Mouse (Mus musculus) macrophage (primary cell): ENCODE measurements around the gene Azi2. TPM values are rescaled to one million over a fixed set of nuclear protein-coding genes. Genes with fewer than 3 reads are reported as not detected.

Experiments used
- H3K27ac ChIP-seq: fragments of 350-480 bp; formaldehyde crosslinking; 2 replicates; pipeline ENCODE4 v1.9.0; 2021
- H3K36me3 ChIP-seq: fragments of 350-480 bp; formaldehyde crosslinking; 2 replicates; pipeline ENCODE4 v1.9.0; 2021; ENCODE audit errors: inconsistent target
- H3K4me3 ChIP-seq: fragments of 350-480 bp; formaldehyde crosslinking; 2 replicates; pipeline ENCODE4 v1.9.0; 2021; ENCODE audit errors: inconsistent target
- H3K79me2 ChIP-seq: fragments of 350-480 bp; formaldehyde crosslinking; 2 replicates; pipeline ENCODE4 v1.9.0; 2021; ENCODE audit errors: inconsistent target
- WGBS: methylation state at CpG from one replicate; pipeline ENCODE4 v1.1.7; 2026; ENCODE audit warnings: inconsistent platforms; ENCODE audit not compliant: missing documents; 5-methylcytosine and 5-hydroxymethylcytosine counted together
- polyA plus RNA-seq: library from polyadenylated mRNA; stranded (reverse); fragments of 250-400 nt; gene quantifications from 3 replicates; pipeline ENCODE4 v1.2.4, GENCODE M21; 2018; ENCODE audit warnings: inconsistent platforms
- total RNA-seq, 78 experiments: library from RNA; depleted of rRNA; stranded (reverse); fragments of 250-400 nt; gene quantifications; 1 replicate in 9 of 78; 2 replicates in 24 of 78; 3 replicates in 43 of 78; 4 replicates in 2 of 78; pipeline ENCODE4 v1.2.4; 2018; ENCODE audit warnings: inconsistent platforms in 56 of 78

Gene Azi2
- 100 to 1,000 TPM; 156 to 535 (median 295) TPM for total RNA-seq (2018; cell fraction: chromatin; rRNA removed)
- 100 to 1,000 TPM in 3 of 26 experiments, 10 to 100 TPM in 23; 43.4 to 109 (median 82.0) TPM for total RNA-seq (2018; cell fraction: cytosol; rRNA removed)
- total RNA-seq (2018; cell fraction: nucleus; rRNA removed) = 100 to 1,000 TPM; 100 to 433 (median 210) TPM
- 37.5 to 52.3 TPM (median 42.4 TPM) in 3 replicates for polyA plus RNA-seq

DNA sequence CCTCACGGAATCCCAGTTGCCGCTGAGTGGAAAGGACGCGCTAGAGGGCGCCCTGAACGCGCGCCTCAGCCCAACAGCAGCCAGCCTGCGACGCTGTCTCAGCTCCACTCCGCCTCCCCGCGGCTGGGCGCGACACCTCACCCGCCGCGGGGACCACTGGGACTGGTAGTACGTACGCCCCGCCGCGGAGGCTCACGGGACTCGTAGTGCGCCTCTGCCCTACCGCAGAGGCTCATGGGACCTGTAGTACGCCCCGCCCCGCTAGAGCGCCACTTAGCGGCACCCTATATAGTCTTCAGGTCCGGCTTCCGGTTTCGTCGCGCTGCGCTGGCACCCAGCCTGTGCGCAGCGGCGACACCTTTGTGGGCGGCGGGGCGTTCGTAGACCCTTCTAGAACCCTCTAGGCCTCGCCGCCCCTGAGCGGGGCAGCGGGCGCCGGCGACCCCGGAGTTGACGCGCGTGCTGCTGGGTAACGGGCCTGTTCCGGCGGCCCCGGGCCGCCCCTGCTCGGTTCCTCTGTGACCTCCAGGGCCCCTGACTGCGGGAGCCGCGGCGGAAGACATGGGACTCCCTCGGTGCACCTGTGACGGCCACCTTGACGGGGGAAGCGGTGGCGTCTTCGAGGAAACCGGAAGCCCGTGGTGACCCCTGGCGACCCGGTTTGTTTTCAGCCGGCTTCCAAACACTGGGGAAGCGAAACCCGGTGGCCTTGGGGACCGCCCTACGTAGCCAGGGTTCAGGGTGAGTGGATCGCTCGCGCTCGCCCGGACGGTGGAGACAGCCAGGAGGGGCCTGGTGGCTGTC, at the start of gene Azi2:
Gene Azi2 (plus strand): TSS at position 282 of the 804 bp plus-strand sequence.
- Histone ChIP-seq H3K36me3 (no peaks in the 10 kb centered on the region), H3K4me3 (peak within 1 kb of the TSS; percentile 77), H3K27ac (peak within 1 kb of the TSS; percentile 79), H3K79me2 (peaks cover 42% of the 10 kb centered on the region)
- under 1% methylated on average over 73 of the region's 87 CpGs for WGBS

DNA sequence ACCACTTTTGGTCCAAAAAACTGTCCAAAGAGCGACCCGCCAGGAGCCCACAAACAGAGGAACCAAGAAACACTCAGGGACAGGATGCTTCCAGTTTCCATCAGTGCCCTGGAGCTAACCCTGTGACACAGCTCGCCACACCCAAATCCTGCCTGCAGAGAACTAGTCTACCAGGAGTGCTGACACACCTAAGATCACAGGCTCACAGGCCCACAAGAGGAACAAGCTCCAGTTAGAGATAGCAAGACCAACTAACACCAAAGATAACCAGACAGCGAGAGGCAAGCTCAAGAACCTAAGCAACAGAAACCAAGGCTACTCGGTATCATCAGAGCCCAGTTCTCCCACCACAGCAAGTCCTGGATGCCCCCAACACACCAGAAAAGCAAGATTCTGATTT, 43.7 kb upstream of the Azi2 start:
- no peaks in the 10 kb centered on the region for H3K36me3 ChIP-seq
- H3K27ac ChIP-seq = no peak overlapping the region
- WGBS = 89% methylated on average over 5 of the region's 5 CpGs
- no peaks in the 10 kb centered on the region for H3K79me2 ChIP-seq
- no peak overlapping the region for H3K4me3 ChIP-seq

- Histone ChIP-seq H3K79me2 (no peaks in the 10 kb centered on the region), H3K36me3 (no peaks in the 10 kb centered on the region), H3K4me3 (no peak overlapping the region), H3K27ac (no peak overlapping the region)
- 85% methylated on average over 3 of the region's 3 CpGs for WGBS
These were observed 38.8 kb upstream of the Azi2 start for GRCm38 (mm10) chr9:118001488-118001887.

DNA sequence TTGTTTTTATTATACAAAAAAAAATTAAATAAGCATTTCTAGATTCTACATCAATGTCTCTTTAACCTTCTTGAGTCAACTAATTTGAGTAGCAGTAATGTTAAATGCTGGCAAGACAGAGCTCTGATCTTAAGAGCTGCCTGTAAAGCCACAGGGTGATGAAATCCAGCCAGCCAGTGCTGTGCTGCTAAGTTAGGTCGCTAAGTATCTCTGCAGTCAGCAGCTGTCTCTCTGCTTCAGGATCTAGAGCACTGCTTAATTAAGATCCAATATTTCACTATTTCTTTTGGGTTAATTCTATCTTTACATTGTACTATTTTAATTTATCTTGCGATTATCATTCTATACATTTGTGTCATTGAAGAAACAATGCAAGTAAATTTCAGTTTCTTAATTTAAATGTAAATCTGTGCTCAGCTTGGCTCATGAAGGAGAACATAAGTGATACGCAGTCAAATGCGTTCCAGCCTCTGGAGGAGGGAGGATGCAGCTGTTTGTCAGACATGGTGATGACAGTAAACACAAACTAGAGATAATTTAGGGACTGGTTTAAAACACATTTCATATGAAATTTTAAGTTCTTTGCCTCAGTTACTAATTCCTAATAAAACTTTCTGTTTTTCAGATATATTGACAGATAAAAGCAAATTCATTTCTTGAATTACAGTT, 36.9 kb upstream of the Azi2 start:
- 91% methylated on average over 4 of the region's 4 CpGs for WGBS
- Histone ChIP-seq H3K27ac (no peak overlapping the region), H3K4me3 (no peak overlapping the region), H3K79me2 (no peaks in the 10 kb centered on the region), H3K36me3 (no peaks in the 10 kb centered on the region)

DNA sequence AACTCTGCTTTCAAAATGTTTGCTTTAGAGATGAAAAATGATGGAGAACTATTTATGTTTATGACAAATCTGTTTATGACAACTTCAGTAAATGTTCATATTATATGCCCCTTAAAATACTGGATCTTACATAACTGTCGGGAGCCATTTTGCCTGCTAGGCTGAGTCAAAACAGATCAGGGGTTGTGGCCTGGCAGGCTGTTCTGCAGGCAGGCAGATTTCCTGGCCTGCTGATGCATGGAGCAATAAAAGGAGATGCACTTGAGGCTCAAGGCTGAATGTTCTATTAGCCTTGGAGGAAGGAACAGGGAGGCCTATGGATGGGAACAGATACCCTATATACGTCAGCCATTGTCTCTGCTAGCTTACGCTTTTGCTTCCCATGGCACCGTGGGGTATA, 36.4 kb upstream of the Azi2 start:
- WGBS = 85% methylated on average over 4 of the region's 4 CpGs
- Histone ChIP-seq H3K4me3 (no peak overlapping the region), H3K79me2 (no peaks in the 10 kb centered on the region), H3K27ac (no peak overlapping the region), H3K36me3 (no peaks in the 10 kb centered on the region)

GRCm38 (mm10) chr9:118012928-118013327, 27.4 kb upstream of the Azi2 start:
- H3K4me3 ChIP-seq = no peak overlapping the region
- 100% methylated on average over 3 of the region's 3 CpGs for WGBS
- no peaks in the 10 kb centered on the region for H3K79me2 ChIP-seq
- H3K36me3 ChIP-seq = no peaks in the 10 kb centered on the region
- no peak overlapping the region for H3K27ac ChIP-seq

GRCm38 (mm10) chr9:118024966-118025365, 15.3 kb upstream of the Azi2 start:
- 92% methylated on average over 2 of the region's 2 CpGs for WGBS
- Histone ChIP-seq H3K79me2 (no peaks in the 10 kb centered on the region), H3K36me3 (no peaks in the 10 kb centered on the region), H3K27ac (no peak overlapping the region), H3K4me3 (no peak overlapping the region)

DNA sequence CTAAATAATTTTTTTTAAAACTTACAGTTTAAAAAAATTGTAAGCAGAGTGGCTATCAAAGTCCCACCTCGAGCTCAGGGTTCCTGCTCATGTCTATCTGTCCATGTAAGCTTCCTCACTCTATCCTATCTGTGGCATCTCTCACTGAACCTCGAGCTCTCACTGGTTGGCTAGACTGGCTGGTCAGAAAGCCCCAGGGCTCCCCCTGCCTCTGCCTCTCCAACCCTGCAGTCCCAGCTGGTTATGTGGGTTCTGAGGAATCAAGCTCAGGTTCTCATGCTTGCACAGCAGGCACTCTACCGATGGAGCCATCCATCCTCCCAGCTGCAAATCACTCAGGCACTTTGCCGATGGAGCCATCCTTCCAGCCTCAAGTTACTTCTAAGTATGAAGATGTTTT, 10.8 kb upstream of the Azi2 start:
- no peaks in the 10 kb centered on the region for H3K79me2 ChIP-seq
- H3K27ac ChIP-seq = no peak overlapping the region
- no peaks in the 10 kb centered on the region for H3K36me3 ChIP-seq
- no peak overlapping the region for H3K4me3 ChIP-seq
- 46% methylated on average over 4 of the region's 4 CpGs for WGBS

DNA sequence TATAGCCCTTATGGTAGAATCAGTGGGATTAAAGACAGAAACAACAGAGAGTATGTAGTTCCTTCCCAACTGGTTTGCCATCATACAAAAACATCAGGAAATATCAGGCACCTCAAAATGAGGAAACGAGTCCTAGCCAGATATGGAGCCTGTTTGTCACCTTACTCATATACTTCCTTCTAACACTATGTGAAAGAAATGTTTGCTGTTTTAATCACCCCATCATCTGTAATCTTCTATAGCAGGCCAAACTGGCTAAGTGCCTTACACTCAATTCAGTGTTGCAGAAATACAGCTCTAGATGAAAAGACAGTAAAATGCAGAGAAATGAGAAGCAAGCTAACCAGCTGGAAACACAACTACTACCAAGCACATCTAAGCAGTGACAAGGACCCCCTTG, 10.0 kb upstream of the Azi2 start:
- H3K27ac ChIP-seq = no peak overlapping the region
- 0% methylated on average over 1 of the region's 1 CpGs for WGBS
- H3K4me3 ChIP-seq = no peak overlapping the region
- H3K36me3 ChIP-seq = no peaks in the 10 kb centered on the region
- H3K79me2 ChIP-seq = no peaks in the 10 kb centered on the region

GRCm38 (mm10) chr9:118031694-118032093, 8.6 kb upstream of the Azi2 start:
- Histone ChIP-seq H3K4me3 (no peak overlapping the region), H3K27ac (no peak overlapping the region), H3K79me2 (no peaks in the 10 kb centered on the region), H3K36me3 (no peaks in the 10 kb centered on the region)
- 52% methylated on average over 2 of the region's 2 CpGs for WGBS

- H3K36me3 ChIP-seq = no peaks in the 10 kb centered on the region
- H3K79me2 ChIP-seq = no peaks in the 10 kb centered on the region
- H3K27ac ChIP-seq = no peak overlapping the region
- 91% methylated on average over 3 of the region's 3 CpGs for WGBS
- no peak overlapping the region for H3K4me3 ChIP-seq
These were observed 5.3 kb upstream of the Azi2 start for GRCm38 (mm10) chr9:118034990-118035389.

GRCm38 (mm10) chr9:118041022-118041400, 712 bp downstream of the Azi2 start:
- Histone ChIP-seq H3K79me2 (peaks cover 48% of the 10 kb centered on the region), H3K4me3 (peak overlapping the region; percentile 77), H3K36me3 (no peaks in the 10 kb centered on the region), H3K27ac (peak overlapping the region; percentile 79)
- 2% methylated on average over 19 of the region's 21 CpGs for WGBS

DNA sequence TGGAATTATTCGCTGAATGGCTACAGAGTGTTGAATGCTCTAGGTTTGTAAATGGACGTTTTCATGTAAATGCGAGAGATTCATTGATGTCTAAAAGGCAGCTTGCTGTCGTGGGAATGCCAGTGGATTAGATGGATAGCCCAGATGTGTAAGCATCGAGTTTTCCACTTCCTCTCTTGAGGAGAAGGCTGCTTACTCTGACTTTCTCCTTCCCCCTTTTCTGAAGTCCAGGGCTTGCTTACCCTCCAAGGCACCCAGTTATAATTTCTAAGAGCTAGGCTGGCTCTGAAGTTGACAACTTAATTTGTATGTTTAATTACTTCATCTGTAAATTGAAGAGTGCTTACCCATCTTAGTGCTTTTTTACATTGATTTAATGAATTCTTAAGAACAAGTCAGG, 1.3 kb downstream of the Azi2 start:
- peak overlapping the region; percentile 77 for H3K4me3 ChIP-seq
- no peaks in the 10 kb centered on the region for H3K36me3 ChIP-seq
- H3K79me2 ChIP-seq = peaks cover 54% of the 10 kb centered on the region
- H3K27ac ChIP-seq = peak overlapping the region; percentile 79
- 16% methylated on average over 5 of the region's 5 CpGs for WGBS

- Histone ChIP-seq H3K36me3 (peaks cover 11% of the 10 kb centered on the region), H3K4me3 (no peak overlapping the region), H3K79me2 (peaks cover 65% of the 10 kb centered on the region), H3K27ac (no peak overlapping the region)
- 87% methylated on average over 4 of the region's 4 CpGs for WGBS
These were observed 2.4 kb downstream of the Azi2 start for GRCm38 (mm10) chr9:118042738-118043137.

GRCm38 (mm10) chr9:118043581-118043980, 3.3 kb downstream of the Azi2 start:
- Histone ChIP-seq H3K27ac (no peak overlapping the region), H3K79me2 (peaks cover 70% of the 10 kb centered on the region), H3K4me3 (no peak overlapping the region), H3K36me3 (peaks cover 19% of the 10 kb centered on the region)
- 98% methylated on average over 3 of the region's 3 CpGs for WGBS
